11 mouse cellular contexts compared by ENCODE assay signal in genomic region chr8:61387501-61387963, GRCm38 (mm10).
DNase-seq lines count a peak whose midpoint lies in the region; ATAC-seq lines count a peak whose summit lies in the region.
"Had no signal": no experiment of that assay in that cellular context is flagged by ENCODE, and none has a peak within 500 bp of the region (broad histone marks: within the 10 kb centered on the region; RNA-seq: fewer than 3 reads in every experiment).

No protein-coding gene starts in this region.

- ATAC-seq in neural tube, embryonic 13.5 days (ENCODE audit: low read depth), result 0 out of 2 replicates have a peak, but pooled peaks have one; percentile 7
- ATAC-seq: liver, postnatal 0 days had no signal

- no peak overlapping the region for H3K4me3 ChIP-seq in forebrain, embryonic 10.5 days
- H3K4me3 ChIP-seq in neural tube, embryonic 13.5 days, result no peak overlapping the region

- intact Hi-C loops in left cerebral cortex, postnatal 4 days (cut with DNase I), result no loop called here
- intact Hi-C loops in left cerebral cortex, postnatal 25 days (cut with DNase I), result no loop called here

- H3K9ac ChIP-seq in neural tube, embryonic 13.5 days, result no peak overlapping the region
- H3K9ac ChIP-seq: liver, postnatal 0 days had no signal

- peaks cover 71% of the 10 kb centered on the region for H3K36me3 ChIP-seq in forebrain, embryonic 10.5 days (replicated peaks)
- H3K36me3 ChIP-seq in neural tube, embryonic 13.5 days, result peaks cover 17% of the 10 kb centered on the region

- WGBS in forebrain, embryonic 10.5 days, result 39% methylated on average over 6 of the region's 6 CpGs
- WGBS in neural tube, embryonic 13.5 days, result 22% methylated on average over 6 of the region's 6 CpGs

- H3K27ac ChIP-seq in forebrain, embryonic 10.5 days, result peak overlapping the region; percentile 88
- H3K27ac ChIP-seq in neural tube, embryonic 13.5 days (replicated peaks), result peak overlapping the region; percentile 69

- peaks cover 63% of the 10 kb centered on the region for H3K4me1 ChIP-seq in forebrain, embryonic 10.5 days
- peaks cover 57% of the 10 kb centered on the region for H3K4me1 ChIP-seq in neural tube, embryonic 13.5 days (replicated peaks)

- H3K4me2 ChIP-seq in neural tube, embryonic 13.5 days, result peak overlapping the region; percentile 12; the same call in 1 of the 2 replicates

- no peaks in the 10 kb centered on the region for H3K9me3 ChIP-seq in forebrain, embryonic 10.5 days
- H3K9me3 ChIP-seq in neural tube, embryonic 13.5 days, result no peaks in the 10 kb centered on the region

- H3K27me3 ChIP-seq in forebrain, embryonic 10.5 days (ENCODE audit: poor library complexity, severe bottlenecking), result no peaks in the 10 kb centered on the region
- no peaks in the 10 kb centered on the region for H3K27me3 ChIP-seq in neural tube, embryonic 13.5 days

- DNase-seq in left cerebral cortex, postnatal 4 days, result peak; percentile 31
- no peak for DNase-seq in left cerebral cortex, postnatal 25 days (ENCODE audit: low spot score in 2 of 2)
- peak; percentile 43 for DNase-seq in forebrain, embryonic 10.5 days (ENCODE audit: extremely low spot score, low spot score)
- peak; percentile 46 to 68 for DNase-seq in kidney, postnatal 25 days
- no peak for DNase-seq in frontal cortex, adult 2 months (ENCODE audit: extremely low spot score in 1 of 2, low spot score in 1 of 2)
- DNase-seq in thymus, postnatal 0 days (ENCODE audit: low spot score), result no peak
- no peak for DNase-seq in gastrocnemius, adult 18-20 months (ENCODE audit: low spot score)
- DNase-seq: cerebellum, adult 11 months; heart, postnatal 14 days; liver, postnatal 0 days had no signal

Comparison
In these comparisons a context has a peak if more than half of its experiments do, and no peak if none do; other contexts are left out.
1. DNase-seq: peak in left cerebral cortex, postnatal 4 days (single experiment), forebrain, embryonic 10.5 days (single experiment) and kidney, postnatal 25 days (2 of 2); none in left cerebral cortex, postnatal 25 days (0 of 2), frontal cortex, adult 2 months (0 of 2), thymus, postnatal 0 days (single experiment) and gastrocnemius, adult 18-20 months (single experiment).